Mouse (Mus musculus) erythroblast, embryonic 14.5 days (primary cell): ENCODE results near the gene E130308A19Rik.

Source experiments
- GATA1 ChIP-seq: IDR thresholded peaks from 2 replicates; pipeline ENCODE4 v1.6.1; 2012; ENCODE audit warnings: low read length, inconsistent platforms, mixed read lengths
- TAL1 ChIP-seq: IDR thresholded peaks from 3 replicates; pipeline ENCODE4 v1.6.1; 2012; ENCODE audit warnings: low read length, inconsistent platforms, mixed read lengths

DNA sequence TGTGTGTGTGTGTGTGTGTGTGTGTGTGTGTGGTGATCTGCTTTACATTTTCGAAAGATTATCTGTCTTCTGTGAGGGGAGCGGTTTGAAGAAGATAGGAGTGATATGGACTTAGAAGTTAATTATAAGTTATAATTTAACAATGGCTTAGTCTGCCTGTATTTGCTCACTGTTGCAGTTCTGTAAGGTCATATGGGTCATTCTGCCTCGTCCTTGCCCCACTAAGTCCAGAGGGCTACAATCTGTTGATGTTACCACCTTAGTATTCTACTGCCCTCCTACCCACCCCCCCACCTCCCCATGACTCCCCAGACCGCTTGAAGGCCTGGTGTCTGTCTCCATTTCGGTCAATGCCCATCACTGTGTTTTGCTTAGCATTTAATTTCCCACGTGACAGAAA, 37.4 kb downstream of the E130308A19Rik start:
- TF ChIP-seq TAL1 = no peak
- no peak for TF ChIP-seq GATA1
